Mouse (Mus musculus): Measurements from ENCODE around the gene Surf4.
A peak's percentile ranks its signal among the peaks of the same experiment; 100 is the strongest.

Gene Surf4

GRCm38 (mm10) chr2:26933304-26934055, at the start of gene Surf4, which contains the start of gene Stkld1:
Surf4 (minus strand) TSS chr2:26933928.
Stkld1 (plus strand) TSS chr2:26934047.
- DNase-seq (ENCODE audit: low spot score), result peak; percentile 96

DNA sequence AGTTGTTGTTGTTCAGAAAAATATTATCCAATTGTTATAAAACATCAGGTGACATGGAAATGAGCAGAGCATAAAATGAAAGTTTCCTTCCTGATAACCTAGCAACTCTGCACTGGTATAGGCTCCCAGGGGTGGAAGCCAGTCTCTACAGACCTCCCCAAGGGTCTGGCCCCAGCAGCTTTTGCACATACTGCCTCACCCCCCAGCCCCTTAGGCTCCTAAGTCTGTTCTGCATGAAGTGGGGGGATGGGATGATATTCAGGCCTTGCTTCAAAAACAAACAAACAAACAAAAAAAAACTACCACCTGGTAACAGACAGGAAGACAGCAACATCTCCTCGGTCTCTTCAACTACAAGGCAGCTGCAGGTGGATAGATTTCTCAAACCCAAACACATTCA, 46.6 kb upstream of the Surf4 start:
- no peak for DNase-seq (ENCODE audit: low spot score)

GRCm38 (mm10) chr2:26973960-26974359, 40.2 kb upstream of the Surf4 start:
- DNase-seq (ENCODE audit: low spot score), result no peak

DNA sequence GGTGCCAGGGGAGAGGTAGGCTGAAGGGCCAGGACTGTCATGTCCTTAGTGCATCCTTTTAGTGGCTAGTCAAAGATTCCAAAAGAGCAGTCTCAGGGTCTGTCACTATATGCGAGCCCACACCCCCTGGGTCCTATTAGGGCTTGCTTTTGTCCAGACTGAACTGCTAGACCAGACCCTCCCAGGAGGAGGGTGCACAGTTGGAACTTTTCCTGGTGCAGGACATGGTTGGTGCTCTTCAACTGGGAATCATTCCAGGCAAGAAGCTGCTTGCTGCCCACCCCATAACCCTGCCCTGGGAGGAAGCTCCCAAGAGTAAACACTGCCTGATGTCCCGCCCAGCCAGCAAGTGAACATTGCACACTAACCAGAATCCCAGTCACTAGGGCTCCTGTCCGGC, 39.4 kb upstream of the Surf4 start, which contains the start of gene Adamts13:
Gene Adamts13, plus strand, starts transcription at position 301 of the 400 bp plus-strand sequence.
- DNase-seq (ENCODE audit: low spot score), result no peak

GRCm38 (mm10) chr2:26967262-26967661, 33.5 kb upstream of the Surf4 start:
- DNase-seq (ENCODE audit: low spot score), result no peak

- no peak for DNase-seq (ENCODE audit: low spot score)
Observed at GRCm38 (mm10) chr2:26964724-26965370, 31.1 kb upstream of the Surf4 start.

DNA sequence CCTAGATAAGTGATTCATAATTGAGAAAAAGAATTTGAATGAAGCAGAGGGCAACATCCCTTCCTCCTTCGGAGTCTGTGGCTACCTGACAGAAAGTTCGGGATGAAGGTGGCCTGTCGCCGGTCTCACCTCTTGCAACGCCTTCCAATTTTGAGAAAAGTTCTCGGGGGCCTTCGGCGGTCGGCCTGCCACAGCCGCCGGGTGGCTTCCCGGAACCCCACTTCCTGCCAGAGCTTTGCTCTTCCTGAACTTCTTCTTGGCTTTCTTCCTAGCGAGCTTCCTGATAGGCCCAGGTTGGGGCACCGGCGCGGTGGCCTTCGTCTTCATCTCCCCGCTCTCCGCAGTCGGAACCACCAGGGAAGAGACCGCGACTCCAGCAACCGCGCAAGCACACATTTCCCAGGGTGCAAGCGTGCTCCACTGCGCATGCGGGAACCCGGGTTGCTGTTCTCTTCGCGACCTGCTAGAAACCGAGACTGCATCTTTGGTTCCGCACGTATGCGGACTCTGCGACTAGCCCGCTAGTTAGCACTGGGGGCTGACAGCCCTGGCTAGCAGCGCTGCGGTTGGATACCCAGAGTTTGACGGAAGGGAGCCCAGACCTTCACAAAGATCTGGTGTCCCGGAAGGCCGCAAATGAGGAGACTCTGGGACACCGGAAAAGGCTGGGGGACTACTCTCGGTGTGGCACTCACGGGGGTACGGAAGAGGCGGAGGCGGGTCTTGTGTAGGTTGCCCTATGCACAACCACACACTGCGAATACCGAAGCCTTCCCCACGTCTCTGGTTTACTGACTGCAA, 30.4 kb upstream of the Surf4 start, which contains the start of gene Rexo4:
Gene Rexo4, minus strand, starts transcription at position 464 of the 801 bp plus-strand sequence.
- peak; percentile 97 for DNase-seq (ENCODE audit: low spot score)

- DNase-seq (ENCODE audit: low spot score), result peak; percentile 16
Observed at GRCm38 (mm10) chr2:26960756-26961155, 27.0 kb upstream of the Surf4 start.

GRCm38 (mm10) chr2:26957488-26957859, 23.7 kb upstream of the Surf4 start:
- no peak for DNase-seq (ENCODE audit: low spot score)

GRCm38 (mm10) chr2:26956811-26957487, 23.2 kb upstream of the Surf4 start:
- DNase-seq (ENCODE audit: low spot score), result no peak

DNA sequence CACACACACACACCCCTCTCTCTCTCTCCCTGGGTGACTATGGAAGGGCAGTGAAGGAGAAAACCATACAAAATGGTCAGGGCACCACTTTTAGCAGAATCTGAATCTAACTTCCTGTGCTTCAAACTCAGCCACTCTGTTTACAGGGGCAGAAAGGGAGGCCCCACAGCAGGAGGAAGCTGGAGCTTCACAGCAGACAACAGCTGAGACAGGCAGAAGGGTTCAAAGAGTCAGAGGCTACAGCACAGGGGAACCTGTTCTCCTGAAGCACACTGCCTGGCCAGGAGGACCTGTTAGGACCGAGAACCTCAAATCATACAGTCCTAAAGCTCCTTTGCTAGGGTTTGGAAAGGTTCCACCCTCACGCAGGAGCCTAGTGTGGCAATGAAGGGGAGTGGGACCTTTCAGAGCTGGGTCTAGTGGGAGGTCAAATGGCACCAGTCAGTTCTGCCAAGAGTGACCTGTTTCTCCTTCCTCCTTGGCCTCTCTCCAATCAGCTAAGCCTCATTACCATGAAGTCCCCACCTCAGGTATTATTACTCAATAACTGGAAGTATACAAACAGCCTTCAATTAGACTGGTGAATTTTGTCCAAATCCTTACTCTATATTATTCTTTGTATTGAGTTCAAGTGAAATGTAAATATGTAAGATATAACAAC, 21.1 kb upstream of the Surf4 start:
- no peak for DNase-seq (ENCODE audit: low spot score)

DNA sequence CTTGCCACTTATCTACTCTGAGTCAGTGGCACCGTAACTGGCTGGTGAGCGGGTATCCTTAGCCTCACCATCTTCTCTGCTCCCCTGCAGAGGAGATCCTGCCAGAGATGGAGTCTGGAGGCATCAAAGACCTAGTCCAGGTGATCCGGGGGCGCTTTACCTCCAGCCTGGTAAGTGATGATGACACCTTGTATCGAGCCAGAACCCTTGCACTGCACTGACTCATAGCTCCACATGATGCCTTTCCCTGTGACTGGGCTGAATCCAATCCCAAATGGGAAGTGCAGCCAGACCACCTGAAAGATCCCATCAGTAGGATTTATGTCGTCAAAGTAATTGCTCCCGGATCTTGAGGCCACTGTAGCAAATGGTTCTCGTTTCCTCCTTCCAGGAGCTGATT, 19.1 kb upstream of the Surf4 start:
- DNase-seq (ENCODE audit: low spot score), result no peak

GRCm38 (mm10) chr2:26952193-26952592, 18.5 kb upstream of the Surf4 start:
- no peak for DNase-seq (ENCODE audit: low spot score)

DNA sequence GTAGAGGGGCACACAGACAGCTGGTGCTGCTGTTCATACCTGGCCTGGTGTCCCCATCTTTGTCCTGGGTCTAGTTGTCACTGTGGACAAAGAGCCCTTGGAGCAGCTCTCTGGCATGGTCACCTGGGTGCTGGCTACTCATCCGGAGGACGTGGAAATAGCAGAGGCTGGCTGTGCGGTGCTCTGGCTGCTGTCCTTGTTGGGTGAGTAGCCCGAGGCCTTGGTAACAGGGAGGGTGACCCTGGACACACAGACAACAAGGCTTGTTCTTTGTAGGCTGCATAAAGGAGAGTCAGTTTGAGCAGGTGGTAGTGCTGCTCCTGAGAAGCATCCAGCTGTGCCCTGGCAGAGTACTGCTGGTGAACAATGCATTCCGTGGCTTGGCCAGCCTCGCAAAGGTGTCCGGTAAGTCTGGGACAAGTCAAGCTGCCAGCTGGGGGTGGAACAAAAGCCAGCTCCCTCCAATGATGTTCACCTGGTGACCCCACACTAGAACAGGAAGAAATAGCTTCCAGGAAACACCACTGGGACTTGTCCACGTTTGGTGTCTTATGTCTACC, 17.7 kb upstream of the Surf4 start:
- DNase-seq (ENCODE audit: low spot score), result no peak

DNA sequence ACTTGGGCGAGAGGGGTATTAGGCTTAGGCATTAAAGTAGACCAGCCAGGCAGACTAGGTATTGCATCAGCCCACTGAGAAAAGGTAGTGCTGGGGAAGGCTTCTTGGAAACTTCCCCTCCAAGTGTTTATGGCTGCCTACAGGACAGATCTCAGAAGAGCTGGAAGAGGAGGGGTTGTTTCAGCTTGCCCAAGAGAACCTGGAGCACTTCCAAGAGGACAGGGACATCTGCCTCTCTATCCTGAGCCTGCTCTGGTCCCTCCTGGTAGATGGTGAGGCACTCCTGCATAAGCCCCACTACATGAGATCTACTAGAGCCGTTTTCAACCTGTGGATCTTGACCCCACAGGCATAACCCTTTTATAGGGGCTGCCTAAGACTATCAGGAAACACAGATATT, 16.7 kb upstream of the Surf4 start:
- DNase-seq (ENCODE audit: low spot score), result no peak

GRCm38 (mm10) chr2:26943253-26943652, 9.5 kb upstream of the Surf4 start:
- DNase-seq (ENCODE audit: low spot score), result no peak

- DNase-seq (ENCODE audit: low spot score), result no peak
Observed at GRCm38 (mm10) chr2:26941539-26941938, 7.8 kb upstream of the Surf4 start.

DNA sequence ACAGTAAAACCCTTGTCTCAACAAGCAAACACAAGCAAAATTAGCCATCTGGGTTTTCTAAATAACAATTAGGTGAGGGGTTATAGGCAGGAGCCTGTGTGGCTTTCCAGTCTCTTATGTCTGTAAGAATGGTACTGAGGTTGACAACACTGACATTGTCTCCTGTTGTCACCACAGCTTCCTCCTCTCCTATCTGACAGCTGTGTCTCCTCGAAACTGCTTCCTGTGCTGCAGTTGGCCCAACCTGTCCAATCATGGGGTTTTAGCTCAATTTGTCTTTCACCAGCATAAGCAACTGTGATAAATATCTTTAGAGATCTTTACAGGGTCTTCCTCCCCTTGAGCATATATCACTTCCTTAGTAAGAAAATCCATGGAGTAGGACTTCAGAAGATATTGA, 2.7 kb upstream of the Surf4 start:
- no peak for DNase-seq (ENCODE audit: low spot score)

- no peak for DNase-seq (ENCODE audit: low spot score)
Observed at GRCm38 (mm10) chr2:26935286-26935685, 1.6 kb upstream of the Surf4 start.

DNA sequence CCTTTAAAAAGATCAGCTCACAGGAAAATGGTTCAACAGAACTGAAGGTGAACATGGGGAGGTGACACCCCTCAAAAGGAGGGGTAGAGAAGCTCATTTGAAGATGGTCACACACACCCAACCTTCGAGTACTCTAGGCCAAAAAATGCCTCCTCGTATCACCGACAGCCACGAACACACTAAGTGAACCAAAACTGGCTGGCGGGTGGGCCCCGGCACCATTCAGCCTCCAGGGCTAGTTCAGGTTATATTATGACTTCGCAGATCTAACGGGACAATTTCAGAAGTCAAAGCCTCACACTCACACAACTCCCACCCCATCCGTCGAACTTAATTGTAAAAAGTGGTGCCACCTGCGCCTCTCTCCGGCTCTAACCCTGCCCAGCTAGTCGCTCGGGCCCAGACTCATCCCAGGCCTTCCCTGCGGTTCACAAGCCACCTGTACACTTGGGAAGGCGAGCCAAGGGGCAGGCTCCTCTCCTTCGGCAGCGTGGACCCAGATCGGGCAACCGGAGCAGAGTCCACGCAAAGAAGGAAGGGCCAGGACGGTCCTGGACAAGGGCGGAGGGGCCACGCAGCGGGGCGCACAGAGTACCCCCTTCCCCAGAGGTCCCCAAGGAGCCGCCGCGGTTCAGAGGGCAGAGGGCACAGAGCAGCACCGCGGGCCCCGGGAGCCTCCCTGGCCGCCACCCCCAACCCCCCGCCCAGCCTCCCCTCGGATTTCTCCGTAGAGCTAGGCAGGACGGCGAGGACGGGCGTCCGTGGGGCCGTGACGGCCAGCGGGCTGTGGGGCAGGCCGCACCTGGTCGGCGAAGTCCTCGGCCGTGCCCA, 1.0 kb downstream of the Surf4 start:
- DNase-seq (ENCODE audit: low spot score), result peak; percentile 22

All from embryo, embryonic 10 days (tissue).